Mouse (Mus musculus) neural tube, embryonic 15.5 days (tissue): Measurements from ENCODE around the gene Cryaa. TPM values are rescaled to one million over a fixed set of nuclear protein-coding genes. Genes with fewer than 3 reads are reported as not detected.

Source experiments
- ATAC-seq: fragments of 200-750 bp; cut with Nextera tagmentation; 2 replicates; pipeline ENCODE4 v1.8.0; 2017; ENCODE audit warnings: mild to moderate bottlenecking, moderate TSS enrichment, moderate library complexity; ENCODE audit not compliant: low FRiP score
- H3K27ac ChIP-seq: fragments of 300-500 bp; sonication (generic); replicated peaks from 2 replicates; pipeline ENCODE4 v1.5.1; 2015; ENCODE audit warnings: mild to moderate bottlenecking, inconsistent platforms
- H3K27me3 ChIP-seq: fragments of 300-500 bp; sonication (generic); replicated peaks from 2 replicates; pipeline ENCODE4 v1.6.1; 2015; ENCODE audit warnings: inconsistent platforms
- H3K36me3 ChIP-seq: fragments of 300-500 bp; sonication (generic); 2 replicates; pipeline ENCODE4 v1.6.1; 2015; ENCODE audit warnings: inconsistent platforms
- H3K4me1 ChIP-seq: fragments of 300-500 bp; sonication (generic); 2 replicates; pipeline ENCODE4 v1.6.1; 2015; ENCODE audit warnings: inconsistent platforms
- H3K4me2 ChIP-seq: fragments of 300-500 bp; sonication (generic); 2 replicates; pipeline ENCODE4 v1.6.1; 2015; ENCODE audit warnings: inconsistent platforms, mild to moderate bottlenecking, moderate library complexity
- H3K4me3 ChIP-seq: fragments of 300-500 bp; sonication (generic); replicated peaks from 2 replicates; pipeline ENCODE4 v1.5.1; 2015; ENCODE audit warnings: mild to moderate bottlenecking, inconsistent platforms
- H3K9ac ChIP-seq: fragments of 300-500 bp; sonication (generic); replicated peaks from 2 replicates; pipeline ENCODE4 v1.6.1; 2015; ENCODE audit warnings: mild to moderate bottlenecking, inconsistent platforms
- H3K9me3 ChIP-seq: fragments of 300-500 bp; sonication (generic); replicated peaks from 2 replicates; pipeline ENCODE4 v1.6.1; 2016; ENCODE audit warnings: inconsistent platforms
- WGBS: fragments of 180-500 bp; shearing (Covaris S2); methylation state at CpG from one replicate; pipeline ENCODE4 v1.1.7; 2015; ENCODE audit warnings: mixed read lengths; 5-methylcytosine and 5-hydroxymethylcytosine counted together
- polyA plus RNA-seq: library from polyadenylated mRNA; unstranded; fragments of >200 nt; fragmentation: Nextera tagmentation; extraction: Ambion mirVana; gene quantifications from 2 replicates; pipeline ENCODE4 v1.2.1, GENCODE M21; 2015

Cryaa gene
- polyA plus RNA-seq, 1 experiment from 2014 or later: 0.14 TPM

DNA sequence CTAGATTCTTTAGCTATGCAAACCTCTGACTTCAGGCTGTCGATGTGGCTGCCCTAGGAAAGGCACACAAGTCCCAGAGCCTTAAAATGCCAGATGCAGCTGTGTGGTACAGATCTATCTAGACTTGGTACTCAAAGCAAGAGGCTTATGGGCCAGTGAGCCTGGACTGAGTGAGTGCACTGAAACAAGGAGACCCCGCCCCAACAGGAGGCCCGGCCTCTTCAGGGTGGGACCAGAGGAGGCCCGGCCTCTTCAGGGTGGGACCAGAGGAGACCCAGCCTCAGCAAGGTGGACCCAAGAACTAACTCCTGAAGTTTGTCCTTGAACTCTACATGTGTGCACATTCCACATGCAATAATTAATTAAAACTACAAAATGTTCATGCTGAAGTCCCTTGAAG, 34.7 kb upstream of the Cryaa start:
- Histone ChIP-seq H3K4me1 (no peaks in the 10 kb centered on the region), H3K4me2 (no peak overlapping the region), H3K9me3 (no peaks in the 10 kb centered on the region), H3K4me3 (no peak overlapping the region), H3K9ac (no peak overlapping the region), H3K27ac (no peak overlapping the region), H3K27me3 (peaks cover 3% of the 10 kb centered on the region; the same call in 1 of the 2 replicates), H3K36me3 (peaks cover 25% of the 10 kb centered on the region)
- 74% methylated on average over 4 of the region's 4 CpGs for WGBS
- ATAC-seq: no peak

GRCm38 (mm10) chr17:31646199-31647002, 31.2 kb upstream of the Cryaa start:
- Histone ChIP-seq H3K27ac (no peak overlapping the region), H3K9me3 (no peaks in the 10 kb centered on the region), H3K4me2 (no peak overlapping the region), H3K4me3 (no peak overlapping the region), H3K27me3 (no peaks in the 10 kb centered on the region), H3K9ac (no peak overlapping the region), H3K36me3 (peaks cover 60% of the 10 kb centered on the region), H3K4me1 (no peaks in the 10 kb centered on the region)
- 92% methylated on average over 5 of the region's 5 CpGs for WGBS
- no peak for ATAC-seq

- Histone ChIP-seq H3K36me3 (peaks cover 85% of the 10 kb centered on the region), H3K9me3 (no peaks in the 10 kb centered on the region), H3K4me1 (peaks cover 19% of the 10 kb centered on the region), H3K4me2 (no peak overlapping the region), H3K4me3 (no peak overlapping the region), H3K9ac (no peak overlapping the region), H3K27me3 (no peaks in the 10 kb centered on the region), H3K27ac (no peak overlapping the region)
- ATAC-seq: no peak
- 87% methylated on average over 14 of the region's 14 CpGs for WGBS
Measured at GRCm38 (mm10) chr17:31652152-31652551, 25.5 kb upstream of the Cryaa start.

DNA sequence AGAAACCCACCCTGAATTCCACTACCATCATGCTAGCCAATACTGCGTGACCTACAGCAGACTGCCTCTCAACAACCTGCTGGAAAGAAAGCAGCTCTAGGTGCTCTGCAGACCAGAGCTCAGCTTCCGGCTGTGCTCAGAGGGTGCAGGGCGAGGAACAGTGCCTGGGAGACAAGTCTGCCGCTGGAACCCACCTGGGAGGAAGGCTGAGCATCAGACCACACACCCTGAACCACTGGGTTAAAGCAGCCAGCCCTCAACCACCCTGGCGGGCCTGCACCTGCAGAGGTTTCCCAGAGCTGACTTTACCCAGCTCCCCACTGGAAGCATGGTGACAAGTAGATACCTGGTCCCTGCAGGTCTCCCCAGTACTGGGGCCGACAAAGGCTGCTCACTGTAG, 24.3 kb upstream of the Cryaa start:
- H3K4me2 ChIP-seq: no peak overlapping the region
- peaks cover 26% of the 10 kb centered on the region for H3K4me1 ChIP-seq
- no peak overlapping the region for H3K4me3 ChIP-seq
- H3K9ac ChIP-seq: no peak overlapping the region
- ATAC-seq: no peak
- no peaks in the 10 kb centered on the region for H3K27me3 ChIP-seq
- WGBS: 84% methylated on average over 6 of the region's 6 CpGs
- peaks cover 73% of the 10 kb centered on the region for H3K36me3 ChIP-seq
- no peaks in the 10 kb centered on the region for H3K9me3 ChIP-seq
- no peak overlapping the region for H3K27ac ChIP-seq

DNA sequence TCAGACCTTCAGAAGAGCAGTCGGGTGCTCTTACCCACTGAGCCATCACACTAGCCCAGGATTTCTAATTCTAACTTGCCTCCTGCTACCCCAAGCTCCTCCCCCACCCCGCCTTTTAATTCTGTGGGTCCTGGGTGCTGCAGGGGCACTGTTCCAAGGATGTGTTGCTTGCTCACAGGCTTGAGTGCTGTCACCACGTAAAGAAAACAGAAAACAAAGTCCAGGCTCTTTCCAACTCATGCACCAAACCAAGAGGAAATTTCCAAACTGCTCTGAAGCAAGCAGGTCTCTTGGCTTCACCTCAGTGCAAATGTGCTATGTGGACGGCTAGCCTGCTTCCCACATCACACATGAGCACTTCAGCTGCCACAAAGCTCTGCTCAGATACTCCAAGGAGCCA, 22.2 kb upstream of the Cryaa start:
- H3K27me3 ChIP-seq: no peaks in the 10 kb centered on the region
- no peak for ATAC-seq
- WGBS: 83% methylated on average over 4 of the region's 4 CpGs
- H3K9me3 ChIP-seq: no peaks in the 10 kb centered on the region
- no peak overlapping the region for H3K4me2 ChIP-seq
- H3K4me3 ChIP-seq: no peak overlapping the region
- no peak overlapping the region for H3K9ac ChIP-seq
- H3K36me3 ChIP-seq: peaks cover 52% of the 10 kb centered on the region
- peaks cover 29% of the 10 kb centered on the region for H3K4me1 ChIP-seq
- no peak overlapping the region for H3K27ac ChIP-seq

DNA sequence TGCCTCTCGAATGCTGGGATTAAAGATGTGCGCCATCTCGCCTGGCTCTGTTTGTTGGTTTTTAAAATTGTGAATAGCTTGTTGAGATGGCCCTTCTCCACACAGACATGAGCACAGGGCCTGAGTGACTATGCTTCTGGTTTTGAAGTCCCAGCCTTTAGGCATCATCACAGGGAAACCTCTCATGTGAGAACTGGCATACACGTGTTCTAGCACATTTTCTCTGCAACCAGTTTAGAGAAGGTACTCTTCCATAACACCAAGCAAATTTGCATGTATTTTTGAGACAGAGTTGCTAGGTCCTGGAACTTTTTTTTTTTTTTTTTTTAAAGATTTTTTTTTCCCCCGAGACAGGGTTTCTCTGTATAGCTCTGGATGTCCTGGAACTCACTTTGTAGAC, 20.9 kb upstream of the Cryaa start:
- Histone ChIP-seq H3K4me2 (no peak overlapping the region), H3K4me3 (peak overlapping the region; percentile 88; the same call in 1 of the 2 replicates), H3K9ac (no peak overlapping the region), H3K36me3 (peaks cover 40% of the 10 kb centered on the region), H3K27ac (no peak overlapping the region), H3K4me1 (peaks cover 29% of the 10 kb centered on the region), H3K9me3 (no peaks in the 10 kb centered on the region), H3K27me3 (no peaks in the 10 kb centered on the region)
- no peak for ATAC-seq
- 91% methylated on average over 5 of the region's 5 CpGs for WGBS

- Histone ChIP-seq H3K36me3 (peaks cover 33% of the 10 kb centered on the region), H3K9ac (peak overlapping the region; percentile 91), H3K27ac (no peak overlapping the region), H3K27me3 (no peaks in the 10 kb centered on the region), H3K4me3 (peak overlapping the region; percentile 88), H3K4me2 (peak overlapping the region; percentile 71), H3K9me3 (no peaks in the 10 kb centered on the region), H3K4me1 (peaks cover 29% of the 10 kb centered on the region)
- WGBS: 58% methylated on average over 12 of the region's 12 CpGs
- no peak for ATAC-seq
Measured at GRCm38 (mm10) chr17:31657141-31657983, 20.2 kb upstream of the Cryaa start.

DNA sequence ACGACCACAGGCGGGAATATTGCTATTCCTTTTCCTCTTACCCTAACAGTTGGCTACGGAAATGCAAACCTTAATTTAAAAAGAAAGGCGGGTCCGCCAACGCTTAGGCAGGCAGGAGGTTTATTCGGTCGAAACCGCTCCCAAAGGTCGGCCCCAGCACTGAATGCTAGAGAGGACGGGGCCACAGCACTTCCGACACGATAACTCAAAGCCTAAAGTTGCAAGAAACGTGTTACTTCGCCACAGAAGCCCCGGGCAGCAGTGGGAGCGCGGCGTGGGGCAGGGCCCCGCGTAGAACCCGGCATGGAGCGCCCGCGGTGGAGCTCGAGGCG, 19.5 kb upstream of the Cryaa start:
- ATAC-seq: no peak; the same call in 1 of the 2 replicates

DNA sequence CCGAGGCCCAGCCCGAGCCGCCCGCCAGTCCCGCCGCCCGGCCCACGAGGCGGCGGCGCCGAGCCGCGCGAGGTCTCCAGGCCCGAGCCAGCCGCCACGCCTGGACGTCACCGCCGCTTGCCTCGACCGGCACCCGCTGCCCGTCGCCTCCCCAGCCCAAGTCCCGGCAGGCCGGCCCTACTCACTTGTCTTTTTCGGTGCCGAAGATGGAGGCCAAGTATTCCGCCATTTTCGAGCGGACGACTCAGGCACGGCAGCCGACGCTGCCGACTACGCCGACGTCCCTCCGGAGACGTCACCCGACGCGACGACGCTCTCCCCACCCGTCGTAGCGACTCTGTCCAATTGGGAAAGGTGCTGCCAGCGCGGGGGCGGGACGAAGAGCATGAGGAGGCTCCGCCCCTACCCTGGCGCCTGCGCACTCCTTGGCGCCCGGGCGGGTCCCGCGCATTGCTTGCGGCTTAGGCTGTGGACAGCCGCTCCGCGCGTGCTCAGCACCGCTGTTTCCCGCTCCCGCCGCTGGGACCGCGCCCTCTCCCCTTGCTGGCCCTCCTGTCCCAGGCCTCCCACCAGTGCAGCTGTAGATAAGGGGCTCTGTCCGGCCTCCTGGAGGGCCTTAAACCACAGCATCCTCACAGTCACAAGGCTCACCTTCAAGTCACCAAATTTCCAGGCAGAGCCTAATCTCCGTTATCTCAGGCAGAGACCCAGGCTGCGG, 19.0 kb upstream of the Cryaa start, which contains the start of gene U2af1:
Gene U2af1, minus strand, starts transcription at position 425 of the 718 bp plus-strand sequence.
- Histone ChIP-seq H3K4me2 (peak within 1 kb of the TSS; percentile 89), H3K36me3 (peaks cover 20% of the 10 kb centered on the region), H3K9ac (peak within 1 kb of the TSS; percentile 91), H3K27me3 (no peaks in the 10 kb centered on the region), H3K4me1 (peaks cover 29% of the 10 kb centered on the region), H3K27ac (peak within 1 kb of the TSS; percentile 92), H3K9me3 (no peaks in the 10 kb centered on the region), H3K4me3 (peak within 1 kb of the TSS; percentile 88)
- WGBS: under 1% methylated on average over 66 of the region's 77 CpGs
- ATAC-seq: peak; percentile 99

More for the DNA sequence above, 19.5 kb upstream of the Cryaa start:
- Histone ChIP-seq H3K4me3 (peak overlapping the region; percentile 88), H3K9ac (peak overlapping the region; percentile 91), H3K4me2 (peak overlapping the region; percentile 71), H3K9me3 (no peaks in the 10 kb centered on the region), H3K27me3 (no peaks in the 10 kb centered on the region), H3K4me1 (peaks cover 29% of the 10 kb centered on the region), H3K27ac (peak overlapping the region; percentile 88), H3K36me3 (peaks cover 26% of the 10 kb centered on the region)
- under 1% methylated on average over 25 of the region's 27 CpGs for WGBS

DNA sequence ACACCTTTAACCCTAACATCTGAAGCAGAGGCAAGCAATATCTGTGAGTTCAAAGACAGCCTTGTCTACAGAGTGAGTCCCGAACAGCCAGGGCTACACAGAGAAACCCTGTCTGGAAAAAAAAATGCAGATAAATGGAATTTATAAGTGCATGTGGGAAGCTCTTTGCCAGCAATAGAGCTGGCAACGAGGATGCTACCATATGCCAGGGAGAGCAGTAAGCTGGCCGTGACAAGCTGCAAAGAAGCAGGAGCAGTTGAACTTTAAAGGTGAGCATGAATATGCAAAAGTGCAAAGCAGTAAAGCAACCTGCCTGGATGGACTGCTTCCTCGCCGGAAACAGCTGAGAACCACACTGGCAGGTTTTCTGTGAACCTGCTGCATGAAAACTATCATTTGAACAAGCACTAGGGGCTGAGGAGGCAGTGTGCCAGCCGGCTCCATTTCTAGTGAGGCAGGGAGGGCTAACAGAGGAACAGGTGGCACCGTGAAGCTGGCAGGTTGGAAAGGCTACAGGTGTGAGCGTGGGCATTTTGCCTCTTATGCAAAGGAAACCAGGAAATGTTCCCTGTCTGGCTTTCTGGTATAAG, 16.9 kb upstream of the Cryaa start:
- Histone ChIP-seq H3K4me3 (no peak overlapping the region), H3K27me3 (no peaks in the 10 kb centered on the region), H3K4me2 (no peak overlapping the region), H3K27ac (no peak overlapping the region), H3K9ac (no peak overlapping the region), H3K9me3 (no peaks in the 10 kb centered on the region), H3K36me3 (peaks cover 3% of the 10 kb centered on the region), H3K4me1 (peaks cover 20% of the 10 kb centered on the region)
- no peak for ATAC-seq
- WGBS: 72% methylated on average over 8 of the region's 8 CpGs

- Histone ChIP-seq H3K27ac (no peak overlapping the region), H3K4me2 (no peak overlapping the region), H3K4me1 (peaks cover 3% of the 10 kb centered on the region; the same call in 1 of the 2 replicates), H3K36me3 (no peaks in the 10 kb centered on the region), H3K27me3 (no peaks in the 10 kb centered on the region), H3K9ac (no peak overlapping the region), H3K9me3 (no peaks in the 10 kb centered on the region), H3K4me3 (no peak overlapping the region)
- no peak for ATAC-seq
Measured at GRCm38 (mm10) chr17:31662855-31663254, 14.8 kb upstream of the Cryaa start.
